Mouse (Mus musculus) stomach, postnatal 0 days (tissue): Measurements from ENCODE around the gene Shisa2.

Source experiments
- CTCF ChIP-seq: IDR thresholded peaks from 2 replicates; pipeline ENCODE4 v1.5.1; 2016; ENCODE audit warnings: antibody characterized with exemption, low read depth, mild to moderate bottlenecking, moderate library complexity
- EP300 ChIP-seq: optimal IDR thresholded peaks from 2 replicates; pipeline ENCODE3; 2016; ENCODE audit warnings: antibody characterized with exemption

- TF ChIP-seq CTCF (no peak), EP300 (no peak)
These were observed 777 bp downstream of the Shisa2 start for GRCm38 (mm10) chr14:59625806-59626364.
